Mouse (Mus musculus): ENCODE measurements around the gene Klk1b11.
"Not testable (repeated sequence)": the region's sequence is repeated elsewhere in the genome, so short reads cannot be mapped to it uniquely, and the experiment has no call there.

The Klk1b11 gene

DNA sequence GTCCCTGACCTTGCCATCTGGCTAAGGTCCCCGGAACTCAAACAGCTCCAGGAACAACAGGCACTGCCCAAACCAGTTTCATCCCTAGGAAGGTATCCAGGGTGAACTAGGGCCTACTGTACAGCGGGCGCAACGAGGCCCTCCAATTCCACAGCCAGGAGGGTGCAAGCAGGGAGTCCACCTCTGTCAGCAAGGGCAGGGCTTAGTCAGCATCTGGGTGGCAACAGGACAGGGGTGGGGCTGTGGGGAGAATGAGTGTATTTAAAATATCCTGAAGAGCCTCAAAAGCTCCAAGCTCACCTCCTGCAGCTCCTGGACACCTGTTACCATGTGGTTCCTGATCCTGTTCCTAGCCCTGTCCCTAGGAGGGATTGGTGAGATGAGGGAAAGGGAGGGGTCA, at the start of gene Klk1b11:
Gene Klk1b11 (plus strand): TSS at position 301 of the 400 bp plus-strand sequence.
- DNase-seq (ENCODE audit: low spot score), result not testable (repeated sequence)

DNA sequence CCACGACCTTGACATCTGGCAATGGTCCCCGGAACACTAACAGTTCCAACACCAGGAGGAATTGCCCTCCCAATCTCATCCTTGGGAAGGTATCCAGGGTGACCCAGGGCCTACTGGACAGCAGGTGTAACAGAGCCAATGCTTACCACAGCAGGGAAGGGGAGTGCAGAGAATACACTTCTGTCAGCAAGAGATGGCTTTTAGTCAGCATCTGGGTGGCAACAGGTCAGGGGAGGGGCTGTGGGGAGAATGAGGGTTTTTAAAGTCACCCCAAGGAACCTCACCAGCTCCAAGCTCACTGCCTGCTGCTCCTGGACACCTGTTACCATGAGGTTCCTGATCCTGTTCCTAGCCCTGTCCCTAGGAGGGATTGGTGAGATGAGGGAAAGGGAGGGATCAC, 45.3 kb upstream of the Klk1b11 start, which contains the start of gene Klk1b8:
Gene Klk1b8 (plus strand): TSS at position 301 of the 400 bp plus-strand sequence.
- no peak for DNase-seq (ENCODE audit: low spot score)

DNA sequence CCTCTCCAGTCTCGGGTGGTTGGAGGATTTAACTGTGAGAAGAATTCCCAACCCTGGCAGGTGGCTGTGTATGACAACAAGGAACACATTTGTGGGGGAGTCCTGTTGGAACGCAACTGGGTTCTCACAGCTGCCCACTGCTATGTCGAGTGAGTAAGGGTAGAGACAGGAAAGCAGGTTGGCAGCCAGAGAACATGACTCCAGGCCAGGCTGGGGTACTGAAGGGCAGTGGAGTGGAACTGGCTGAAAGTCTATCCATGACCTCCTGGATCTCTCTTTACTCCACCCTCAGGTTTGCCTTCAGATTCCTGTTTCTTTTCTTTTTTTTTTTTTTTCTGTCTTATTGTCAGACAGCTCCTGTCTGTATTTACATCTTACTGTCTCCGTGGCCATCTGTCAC, 43.0 kb upstream of the Klk1b11 start:
- no peak for DNase-seq (ENCODE audit: low spot score)

DNA sequence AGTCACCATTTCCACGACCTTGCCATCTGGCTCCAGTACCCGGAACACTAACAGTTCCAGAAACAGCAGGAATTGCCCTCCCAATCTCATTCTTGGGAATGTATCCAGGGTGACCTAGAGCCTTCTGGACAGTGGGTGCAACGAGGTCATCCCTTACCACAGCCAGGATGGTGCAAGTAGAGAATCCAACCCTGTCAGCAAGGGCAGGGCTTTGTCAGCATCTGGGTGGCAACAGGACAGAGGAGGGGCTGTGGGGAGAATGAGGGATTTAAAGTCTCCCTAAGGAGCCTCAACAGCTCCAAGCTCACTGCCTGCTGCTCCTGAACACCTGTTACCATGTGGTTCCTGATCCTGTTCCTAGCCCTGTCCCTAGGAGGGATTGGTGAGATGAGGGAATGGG, 29.2 kb upstream of the Klk1b11 start, which contains the start of gene Klk1b1:
Gene Klk1b1 (plus strand): TSS at position 301 of the 400 bp plus-strand sequence.
- no peak for DNase-seq (ENCODE audit: low spot score)

DNA sequence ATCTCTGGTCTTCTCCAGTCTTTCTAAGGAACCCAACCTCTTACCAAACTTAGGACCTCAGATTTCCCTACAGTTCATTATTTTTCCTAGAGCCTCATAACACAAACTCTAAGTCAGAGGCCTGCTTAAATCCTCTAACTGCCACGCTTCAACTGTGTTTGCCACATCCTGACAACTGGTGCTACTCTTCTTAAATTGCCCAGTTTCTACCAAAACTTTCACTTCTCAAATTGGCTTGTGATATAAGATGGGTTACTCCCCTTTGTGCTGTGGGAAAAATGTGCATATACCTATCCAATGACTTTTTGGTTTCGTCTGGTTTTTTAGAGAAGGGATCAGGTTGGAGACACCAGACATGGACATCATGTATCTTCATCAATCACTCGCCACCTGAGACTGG, 28.6 kb upstream of the Klk1b11 start:
- DNase-seq (ENCODE audit: low spot score), result no peak

DNA sequence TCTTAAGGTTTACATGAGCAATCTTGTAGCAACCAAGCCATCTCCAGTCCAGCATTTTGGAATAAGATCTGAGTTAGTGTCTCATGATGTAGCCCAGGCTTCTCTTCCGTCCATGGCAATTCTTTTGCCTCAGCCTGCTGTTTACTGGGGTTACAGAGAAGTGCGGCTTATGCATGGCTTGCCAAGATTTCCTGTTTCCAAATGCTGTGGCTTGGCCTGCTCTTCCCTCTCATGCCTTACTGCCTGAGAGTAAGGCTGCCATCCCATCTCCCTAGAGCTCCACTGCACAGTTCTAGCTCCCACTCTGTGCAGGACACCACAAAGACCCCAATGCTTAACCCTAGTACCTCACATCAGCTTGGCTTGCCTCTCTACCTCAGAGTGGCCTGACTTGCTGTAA, 28.1 kb upstream of the Klk1b11 start:
- DNase-seq (ENCODE audit: low spot score), result no peak

DNA sequence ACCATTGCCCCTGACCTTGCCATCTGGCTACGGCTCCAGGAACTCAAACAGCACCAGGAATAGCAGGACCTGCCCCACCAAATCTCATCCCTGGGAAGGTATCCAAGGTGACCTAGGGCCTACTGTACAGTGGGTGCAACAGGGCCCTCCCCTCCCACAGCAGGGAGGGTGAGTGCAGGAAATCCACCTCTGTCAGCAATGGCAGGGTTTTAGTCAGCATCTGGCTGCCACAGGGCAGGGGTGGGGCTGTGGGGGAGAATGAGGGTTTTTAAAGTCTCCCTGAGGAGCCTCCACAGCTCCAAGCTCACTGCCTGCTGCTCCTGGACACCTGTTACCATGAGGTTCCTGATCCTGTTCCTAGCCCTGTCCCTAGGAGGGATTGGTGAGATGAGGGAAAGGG, 19.9 kb upstream of the Klk1b11 start, which contains the start of gene Klk1b9:
Gene Klk1b9 (plus strand): TSS at position 301 of the 400 bp plus-strand sequence.
- not testable (repeated sequence) for DNase-seq (ENCODE audit: low spot score)

DNA sequence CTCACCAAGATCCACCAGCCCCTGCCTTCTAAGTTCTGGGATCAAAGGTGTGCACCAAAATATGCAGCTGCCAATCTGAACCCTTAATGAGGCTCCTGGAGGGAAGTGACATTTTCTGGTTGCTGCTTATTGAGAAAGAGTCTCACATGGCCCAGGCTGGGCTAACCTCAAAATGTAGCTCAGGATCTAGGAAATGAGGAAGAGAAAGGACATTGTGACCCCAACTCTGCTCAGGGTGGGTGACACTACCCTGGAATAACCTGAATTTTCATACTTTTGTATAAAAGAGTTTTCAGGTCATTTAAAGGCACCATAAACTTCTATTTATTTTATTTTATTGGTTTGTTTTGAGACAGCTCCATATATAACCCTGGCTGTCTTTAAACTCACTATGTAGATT, 10.0 kb upstream of the Klk1b11 start:
- DNase-seq (ENCODE audit: low spot score), result no peak

DNA sequence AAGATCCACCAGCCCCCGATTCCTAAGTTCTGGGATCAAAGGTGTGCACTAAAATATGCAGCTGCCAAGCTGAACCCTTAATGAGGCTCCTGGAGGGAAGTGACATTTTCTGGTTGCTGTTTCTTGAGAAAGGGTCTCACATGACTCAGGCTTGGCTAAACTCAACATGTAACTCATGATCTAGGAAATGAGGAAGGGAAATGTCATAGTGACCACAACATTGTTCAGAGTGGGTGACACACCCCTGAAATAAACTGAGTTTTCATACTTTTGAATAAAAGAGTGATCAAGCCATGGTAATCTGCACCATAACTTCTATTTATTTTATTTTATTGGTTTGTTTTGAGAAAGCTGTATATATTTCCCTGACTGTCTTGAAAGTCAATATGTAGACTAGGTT, 856 bp upstream of the Klk1b11 start:
- not testable (repeated sequence) for DNase-seq (ENCODE audit: low spot score)

DNA sequence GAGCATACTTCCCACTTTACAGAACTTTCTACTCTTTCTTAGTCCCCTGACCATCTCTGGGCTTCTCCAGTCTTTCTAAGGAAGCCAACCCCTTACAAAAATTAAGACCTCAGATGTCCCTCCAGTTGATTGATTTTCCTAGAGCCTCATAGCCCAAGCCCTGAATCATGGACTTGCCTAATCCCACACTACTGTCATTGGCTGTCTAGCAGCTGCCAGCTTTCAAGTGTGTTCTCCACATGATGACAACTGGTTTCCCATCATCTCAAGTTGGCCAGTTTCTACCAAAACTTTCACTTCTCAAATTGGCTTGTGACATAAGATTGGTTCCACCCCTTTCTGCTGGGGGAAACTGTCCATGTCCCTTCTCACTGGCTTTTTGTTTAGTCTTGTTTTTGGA, 9.2 kb downstream of the Klk1b11 start:
- DNase-seq (ENCODE audit: low spot score), result no peak

DNA sequence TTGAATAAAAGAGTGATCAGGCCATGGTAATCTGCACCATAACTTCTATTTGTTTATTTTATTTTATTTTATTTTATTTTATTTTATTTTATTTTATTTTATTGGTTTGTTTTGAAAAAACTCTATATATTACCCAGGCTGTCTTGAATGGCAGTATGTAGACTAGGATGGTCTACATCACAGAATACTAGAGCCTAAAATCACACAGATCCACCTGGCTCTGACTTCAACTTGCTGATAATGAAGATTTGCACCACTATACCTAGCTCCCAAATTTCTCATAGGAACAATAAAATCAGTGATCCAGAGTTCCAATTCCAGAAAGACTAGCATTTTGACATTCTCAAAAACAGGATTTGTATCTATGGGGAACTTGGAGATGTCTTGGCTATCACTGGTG, 16.2 kb downstream of the Klk1b11 start, which contains the start of gene Klk1b26:
Gene Klk1b26 (plus strand): TSS at position 301 of the 400 bp plus-strand sequence.
- DNase-seq (ENCODE audit: low spot score), result not testable (repeated sequence)

DNA sequence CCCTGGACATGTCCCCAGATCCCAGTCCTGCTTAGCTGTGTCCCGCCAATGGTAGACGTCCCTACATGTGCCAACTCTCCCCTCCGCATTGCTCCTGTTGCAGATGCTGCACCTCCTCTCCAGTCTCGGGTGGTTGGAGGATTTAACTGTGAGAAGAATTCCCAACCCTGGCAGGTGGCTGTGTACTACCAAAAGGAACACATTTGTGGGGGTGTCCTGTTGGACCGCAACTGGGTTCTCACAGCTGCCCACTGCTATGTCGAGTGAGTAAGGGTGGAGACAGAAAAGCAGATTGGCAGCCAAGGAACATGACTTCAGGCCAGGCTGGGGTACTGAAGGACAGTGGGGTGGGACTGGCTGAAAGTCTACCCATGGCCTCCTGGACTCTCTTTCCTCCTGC, 19.0 kb downstream of the Klk1b11 start:
- not testable (repeated sequence) for DNase-seq (ENCODE audit: low spot score)

DNA sequence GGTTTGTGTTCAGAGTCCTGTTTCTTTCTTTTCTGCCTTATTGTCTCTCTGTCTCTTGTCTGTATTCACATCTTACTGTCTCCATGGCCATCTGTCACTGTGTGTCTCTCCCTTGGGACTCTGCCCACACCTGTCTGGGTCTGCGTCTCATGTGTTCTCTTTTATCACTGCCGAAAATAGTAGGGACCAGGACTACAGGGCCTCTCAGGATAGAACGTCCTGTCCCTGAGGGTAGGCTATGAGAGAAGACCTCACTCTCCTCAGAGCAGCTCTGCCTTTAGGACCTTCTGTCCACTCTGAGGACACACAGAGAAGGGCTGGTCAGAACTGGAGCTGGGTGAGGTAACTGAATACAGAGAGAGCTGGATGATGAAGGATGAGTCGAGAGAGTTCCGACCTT, 19.4 kb downstream of the Klk1b11 start:
- no peak for DNase-seq (ENCODE audit: low spot score)

Data from urinary bladder, postnatal 25 days (tissue).